Mouse (Mus musculus) layer of hippocampus, postnatal 36 days (tissue): ENCODE measurements around the gene Gpr3. TPM values are rescaled to one million over a fixed set of nuclear protein-coding genes. Genes with fewer than 3 reads are reported as not detected.

Experiments used
- DNase-seq, 2 experiments: peaks; one replicate each; pipeline ENCODE4 v3.0.0; 2022
- microRNA-seq, 2 experiments: library from miRNA; unstranded; fragments of <30 nt; microRNA quantifications; one replicate each; pipeline ENCODE4 v1.2.0; 2021
- total RNA-seq, 2 experiments: library from RNA; stranded (reverse); gene quantifications; 2 replicates each; pipeline ENCODE4 v1.2.3; 2021

The Gpr3 gene
- total RNA-seq, 2 experiments from 2014 or later = 6.8 to 7.3 TPM

GRCm38 (mm10) chr4:133170056-133170524 is 42.2 kb downstream of the Gpr3 start:
- no peak for DNase-seq

DNA sequence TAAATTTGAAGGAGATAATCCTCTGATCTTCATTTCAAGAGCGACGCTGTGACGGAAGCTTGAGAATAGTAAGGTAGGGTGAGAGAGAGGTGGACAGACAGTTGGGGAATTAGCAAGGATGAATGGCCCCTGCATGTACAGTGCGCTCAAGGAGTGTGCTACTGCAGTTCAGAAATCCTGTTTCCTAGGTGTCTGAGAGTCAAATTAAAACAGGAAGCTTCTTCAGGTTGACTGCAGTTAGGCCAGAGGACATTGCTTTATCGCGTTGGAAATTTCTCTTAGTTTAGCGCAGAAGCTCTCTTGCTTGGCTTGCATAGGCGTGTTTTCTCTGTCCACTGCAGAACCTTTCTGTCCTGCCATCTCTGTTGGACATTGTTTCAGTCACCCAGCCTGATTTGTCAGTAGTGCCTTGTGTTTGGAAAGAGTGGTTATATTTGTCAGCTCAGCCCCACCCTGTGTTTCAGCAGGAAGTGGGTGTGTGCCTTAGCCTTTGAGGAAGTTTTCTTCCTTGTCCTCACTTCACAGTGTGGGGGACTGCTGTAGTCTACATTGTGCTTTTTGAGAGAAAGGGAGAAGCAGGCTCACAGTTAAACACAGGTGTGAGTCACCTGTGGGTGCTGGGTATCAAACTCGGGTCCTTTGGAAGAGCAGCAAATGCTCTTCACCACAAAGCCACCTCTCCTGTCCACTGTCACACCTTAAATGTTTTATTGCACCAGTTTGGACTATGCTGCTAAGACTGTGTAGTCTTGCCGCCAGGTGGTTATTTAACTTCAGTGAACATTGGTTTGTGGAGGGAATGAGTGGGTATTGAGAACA is 42.9 kb downstream of the Gpr3 start:
- no peak for DNase-seq

DNA sequence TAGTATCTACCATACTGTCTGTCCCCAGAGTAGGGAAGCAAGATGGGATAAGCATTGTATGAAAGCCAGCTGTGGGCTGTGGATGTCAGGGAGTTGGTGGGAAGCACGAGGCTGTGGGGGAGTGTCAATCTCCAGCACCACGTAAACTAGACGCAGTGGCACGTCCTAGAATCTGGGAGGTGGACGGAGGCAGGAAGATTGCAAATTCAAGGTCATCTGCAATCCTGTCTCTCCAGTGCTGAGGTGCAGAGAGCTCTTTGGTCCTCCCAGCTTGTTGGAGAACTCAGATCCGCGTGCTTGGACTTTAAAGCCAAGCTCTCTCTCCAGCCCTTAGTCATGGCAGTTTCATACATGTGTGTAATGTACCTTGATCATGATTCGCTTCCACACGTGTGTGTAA is 45.6 kb downstream of the Gpr3 start:
- DNase-seq = no peak

- no peak for DNase-seq
Measured at GRCm38 (mm10) chr4:133162196-133162595, 50.1 kb downstream of the Gpr3 start.

- no peak for DNase-seq
Measured at GRCm38 (mm10) chr4:133160821-133161220, 51.5 kb downstream of the Gpr3 start.

- DNase-seq = no peak
Measured at GRCm38 (mm10) chr4:133160211-133160610, 52.1 kb downstream of the Gpr3 start.

GRCm38 (mm10) chr4:133159646-133160045 is 52.7 kb downstream of the Gpr3 start:
- no peak for DNase-seq

Small RNAs within 50 kb of the gene (microRNA-seq; reads per million reads assigned to microRNA genes)
- gene Mir7017 = 0.90 to 1.1 reads per million in 2 experiments

Other genes with a start within 250 kb of the Gpr3 start
- gene Fgr, start 238.4 kb downstream of the Gpr3 start, total RNA-seq = under 1 TPM in 1 of 2 experiments, not detected in 1; 0.66 TPM
- 100 to 1,000 TPM; 111 to 113 TPM for gene Ahdc1, start 201.3 kb downstream of the Gpr3 start, total RNA-seq
- gene Wasf2, start 82.0 kb downstream of the Gpr3 start, total RNA-seq = 10 to 100 TPM; 28.7 to 32.8 TPM
- 1 to 10 TPM; 3.7 to 5.8 TPM for gene Cd164l2, start 405 bp downstream of the Gpr3 start, total RNA-seq
- gene Map3k6, start 28.3 kb upstream of the Gpr3 start, total RNA-seq = 1 to 10 TPM; 3.9 to 5.9 TPM
- gene Sytl1, start 50.6 kb upstream of the Gpr3 start, total RNA-seq = under 1 TPM; 0.70 to 0.99 TPM
- 10 to 100 TPM; 85.0 to 92.1 TPM for gene Tmem222, start 65.3 kb upstream of the Gpr3 start, total RNA-seq
- 10 to 100 TPM; 78.5 to 78.9 TPM for gene Wdtc1, start 140.9 kb upstream of the Gpr3 start, total RNA-seq
- gene Slc9a1, start 157.2 kb upstream of the Gpr3 start, total RNA-seq = 10 to 100 TPM; 60.1 to 63.9 TPM